Mouse (Mus musculus) olfactory bulb, adult 2 months (tissue): ENCODE data around the gene Olfml2b. TPM values are rescaled to one million over a fixed set of nuclear protein-coding genes. Genes with fewer than 3 reads are reported as not detected.

ENCODE experiments used
- H3K27ac ChIP-seq: fragments of 200-500 bp; 2 replicates; pipeline ENCODE4 v1.5.1; 2012; ENCODE audit warnings: low read depth, low read length; ENCODE audit not compliant: insufficient read depth
- H3K4me1 ChIP-seq: fragments of 200-500 bp; 2 replicates; pipeline ENCODE4 v1.6.1; 2012; ENCODE audit warnings: low read length; ENCODE audit not compliant: control insufficient read depth, insufficient read depth
- H3K4me3 ChIP-seq: fragments of 200-500 bp; 2 replicates; pipeline ENCODE4 v1.5.1; 2012; ENCODE audit warnings: mild to moderate bottlenecking, low read depth, low read length, moderate library complexity; ENCODE audit not compliant: insufficient read depth
- CTCF ChIP-seq: fragments of 200-500 bp; IDR thresholded peaks from 2 replicates; pipeline ENCODE4 v1.5.1; 2012; ENCODE audit warnings: low read depth, mild to moderate bottlenecking, low read length, moderate library complexity; ENCODE audit not compliant: insufficient read depth
- POLR2A ChIP-seq: fragments of 200-500 bp; IDR thresholded peaks from 2 replicates; pipeline ENCODE4 v1.6.1; 2012; ENCODE audit warnings: mild to moderate bottlenecking, low read depth, low read length, moderate library complexity; ENCODE audit not compliant: insufficient read depth
- WGBS: fragments of 180-500 bp; shearing (Covaris S2); methylation state at CpG from one replicate; pipeline ENCODE4 v1.1.7; 2018; 5-methylcytosine and 5-hydroxymethylcytosine counted together
- polyA plus RNA-seq: library from polyadenylated mRNA; stranded (reverse); fragments of >200 nt; gene quantifications from 2 replicates; pipeline ENCODE4 v1.2.4, GENCODE M21; 2012; ENCODE audit warnings: low replicate concordance; ENCODE audit not compliant: missing spikeins, insufficient read depth, insufficient read length

The Olfml2b gene
- polyA plus RNA-seq, 1 experiment: not detected

DNA sequence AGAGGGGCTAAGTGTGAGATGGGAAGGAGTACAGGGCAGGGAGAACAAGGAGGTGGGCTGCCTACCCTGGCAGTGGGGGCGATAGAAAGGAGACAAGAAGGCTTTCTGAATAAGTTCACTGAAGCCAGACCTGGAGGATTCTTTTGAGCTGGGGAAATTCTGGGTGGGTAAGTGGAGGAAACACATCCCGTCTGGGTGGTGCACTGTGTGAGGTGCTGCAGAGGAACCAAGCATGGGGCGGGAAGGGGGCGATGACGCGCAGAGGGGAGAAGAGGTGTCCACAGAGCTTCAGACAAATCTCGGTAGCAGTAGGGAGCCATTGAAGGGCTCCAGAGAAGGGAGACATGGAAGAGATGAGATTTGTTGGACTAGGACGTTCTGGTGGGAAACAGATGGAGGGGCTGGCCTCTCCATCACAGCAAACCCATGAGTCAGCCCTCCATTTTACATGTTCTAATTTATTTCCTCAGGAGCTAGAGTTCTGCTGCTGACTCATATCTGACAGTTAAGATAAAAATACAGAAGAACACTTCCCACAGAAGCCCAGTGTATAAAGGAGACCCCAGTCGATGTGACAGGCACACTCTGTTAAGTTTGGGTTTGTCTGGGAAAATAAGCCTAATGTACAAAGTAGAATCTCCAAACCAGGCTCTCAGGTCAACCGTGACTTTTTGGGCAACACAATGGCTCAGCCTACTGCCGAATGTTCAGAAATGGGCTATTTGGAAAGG is 87.7 kb downstream of the Olfml2b start:
- no peak overlapping the region for H3K4me3 ChIP-seq
- no peak for TF ChIP-seq CTCF
- TF ChIP-seq POLR2A: no peak
- 63% methylated on average over 11 of the region's 11 CpGs for WGBS
- peaks cover 5% of the 10 kb centered on the region for H3K4me1 ChIP-seq
- peak overlapping the region; percentile 70 for H3K27ac ChIP-seq

Other genes starting within 250 kb of the Olfml2b start
- not detected in 2 replicates for gene Nos1ap, start 54.7 kb upstream of the Olfml2b start, polyA plus RNA-seq
- not detected in 2 replicates for gene Atf6, start 223.2 kb downstream of the Olfml2b start, polyA plus RNA-seq
- not detected in 2 replicates for gene Gm26620, start 240.5 kb downstream of the Olfml2b start, polyA plus RNA-seq
- gene Dusp12, start 241.0 kb downstream of the Olfml2b start, polyA plus RNA-seq: not detected in 2 replicates